18 mouse cellular contexts compared by ENCODE assay signal in the genomic region with DNA sequence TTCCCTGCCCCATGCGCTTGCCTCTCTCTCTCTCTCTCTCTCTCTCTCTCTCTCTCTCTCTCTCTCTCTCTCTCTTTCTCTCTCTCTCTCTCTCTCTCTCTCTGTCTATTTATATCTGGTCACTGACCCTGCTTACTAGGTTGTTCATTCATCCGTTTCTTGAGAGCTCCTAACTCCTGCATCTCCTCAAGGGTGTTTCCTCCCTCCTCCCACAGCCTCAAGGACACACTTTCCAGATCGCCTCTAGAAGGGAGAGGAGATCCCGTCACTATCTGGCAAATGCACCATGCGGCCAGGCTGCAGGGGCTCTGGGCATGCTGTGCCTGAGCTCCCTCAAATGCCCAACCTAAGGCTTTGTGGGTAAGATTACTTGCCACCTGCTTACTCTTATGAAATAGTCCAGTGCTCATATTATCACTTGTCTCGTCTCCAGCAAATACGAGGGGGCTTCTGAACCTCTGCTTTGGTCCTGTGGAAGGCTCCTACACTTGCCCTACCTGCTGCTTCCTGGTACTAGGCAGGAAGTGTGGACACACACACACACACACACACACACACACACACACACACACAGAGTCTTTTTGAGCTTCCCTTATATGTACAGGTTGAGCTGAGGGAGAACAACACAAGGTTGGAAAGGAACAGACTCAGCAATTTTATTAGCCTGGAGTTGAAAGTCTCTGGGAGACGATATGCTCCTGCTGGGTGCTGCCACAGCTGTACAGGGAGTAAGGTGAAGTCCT. TPM values are rescaled to one million over a fixed set of nuclear protein-coding genes. Genes with fewer than 3 reads are reported as not detected.
A peak's percentile ranks its signal among the peaks of the same experiment; 100 is the strongest.
DNase-seq lines count a peak whose midpoint lies in the region; ATAC-seq and TF ChIP-seq lines count a peak whose summit lies in the region.
"Had no signal": no experiment of that assay in that cellular context is flagged by ENCODE, and none has a peak within 500 bp of the region (broad histone marks: within the 10 kb centered on the region; RNA-seq: fewer than 3 reads in every experiment).

No protein-coding gene starts in this region.

- H3K4me2 ChIP-seq in kidney, embryonic 14.5 days (replicated peaks; ENCODE audit: low read depth, low read length): no peak overlapping the region
- H3K4me2 ChIP-seq in stomach, postnatal 0 days (replicated peaks; ENCODE audit: low read depth): peak overlapping the region; percentile 29; the same call in 1 of the 2 replicates
- H3K4me2 ChIP-seq: embryonic facial prominence, embryonic 12.5 days; forebrain, embryonic 13.5 days; midbrain, embryonic 12.5 days; neural tube, embryonic 12.5 days had no signal

- no peaks in the 10 kb centered on the region for H3K36me3 ChIP-seq in kidney, embryonic 14.5 days (ENCODE audit: control insufficient read depth, insufficient read depth, low read length)
- H3K36me3 ChIP-seq in stomach, postnatal 0 days (ENCODE audit: control insufficient read depth, insufficient read depth, low read length): peaks cover 2% of the 10 kb centered on the region; the same call in 1 of the 2 replicates

- no peak overlapping the region for H3K4me3 ChIP-seq in kidney, embryonic 14.5 days (ENCODE audit: low read length)
- H3K4me3 ChIP-seq in stomach, postnatal 0 days (ENCODE audit: low read depth, low read length): no peak overlapping the region
- H3K4me3 ChIP-seq: embryonic facial prominence, embryonic 12.5 days; forebrain, embryonic 13.5 days; midbrain, embryonic 12.5 days; neural tube, embryonic 12.5 days had no signal

- H3K9me3 ChIP-seq in kidney, embryonic 14.5 days (ENCODE audit: control insufficient read depth, low read length): no peaks in the 10 kb centered on the region
- no peaks in the 10 kb centered on the region for H3K9me3 ChIP-seq in stomach, postnatal 0 days (ENCODE audit: control insufficient read depth, low read length)
- H3K9me3 ChIP-seq: embryonic facial prominence, embryonic 12.5 days; forebrain, embryonic 13.5 days; midbrain, embryonic 12.5 days; neural tube, embryonic 12.5 days had no signal

- no peak for TF ChIP-seq CTCF in stomach, postnatal 0 days (IDR thresholded peaks at IDR 0.05; ENCODE audit: low read depth)

- peak; percentile 25 to 30 for DNase-seq in cerebellum, postnatal 25 days
- no peak for DNase-seq in cerebellum, adult 8-10 months
- DNase-seq in kidney, adult 11 months: peak; percentile 54
- no peak for DNase-seq in kidney, postnatal 10 days
- no peak for DNase-seq in stomach, postnatal 0 days (ENCODE audit: low spot score)
- no peak for DNase-seq in gastrocnemius, postnatal 36 days
- DNase-seq in adrenal gland, adult 2 months: no peak
- DNase-seq: B cell, adult 2 months; retina, postnatal 1 day had no signal

- no peak for TF ChIP-seq EP300 in stomach, postnatal 0 days (optimal IDR thresholded peaks at IDR 0.05)

- ATAC-seq in kidney, embryonic 14.5 days (ENCODE audit: low FRiP score, low TSS enrichment): no peak
- ATAC-seq in stomach, postnatal 0 days (ENCODE audit: low FRiP score, low TSS enrichment): no peak
- ATAC-seq: forebrain, embryonic 13.5 days had no signal

- WGBS in kidney, embryonic 14.5 days: 68% methylated on average over 8 of the region's 8 CpGs
- 50% methylated on average over 8 of the region's 8 CpGs for WGBS in stomach, postnatal 0 days

- H3K27ac ChIP-seq in kidney, embryonic 14.5 days (ENCODE audit: low read depth, low read length): peak overlapping the region; percentile 51; the same call in 1 of the 2 replicates
- peak overlapping the region; percentile 70; the same call in 1 of the 2 replicates for H3K27ac ChIP-seq in stomach, postnatal 0 days (replicated peaks)
- H3K27ac ChIP-seq: embryonic facial prominence, embryonic 12.5 days; forebrain, embryonic 13.5 days; midbrain, embryonic 12.5 days; neural tube, embryonic 12.5 days had no signal

- H3K27me3 ChIP-seq in kidney, embryonic 14.5 days (ENCODE audit: control insufficient read depth, insufficient read depth, low read length): no peaks in the 10 kb centered on the region
- no peaks in the 10 kb centered on the region for H3K27me3 ChIP-seq in stomach, postnatal 0 days (ENCODE audit: control insufficient read depth, insufficient read depth, low read length)
- H3K27me3 ChIP-seq: embryonic facial prominence, embryonic 12.5 days; forebrain, embryonic 13.5 days; midbrain, embryonic 12.5 days; neural tube, embryonic 12.5 days had no signal

- intact Hi-C loops in gastrocnemius, postnatal 36 days (cut with DNase I): no loop called here

- no peak overlapping the region for H3K9ac ChIP-seq in kidney, embryonic 14.5 days (ENCODE audit: low read depth, low read length)
- peak overlapping the region; percentile 13; the same call in 1 of the 2 replicates for H3K9ac ChIP-seq in stomach, postnatal 0 days (ENCODE audit: low read length)
- H3K9ac ChIP-seq: embryonic facial prominence, embryonic 12.5 days; forebrain, embryonic 13.5 days; midbrain, embryonic 12.5 days; neural tube, embryonic 12.5 days had no signal

- H3K4me1 ChIP-seq in kidney, embryonic 14.5 days (ENCODE audit: control insufficient read depth, insufficient read depth, low read length): peaks cover 30% of the 10 kb centered on the region; the same call in 1 of the 2 replicates
- 0 out of 2 replicates have a peak, but pooled peaks cover 3% of the 10 kb centered on the region for H3K4me1 ChIP-seq in stomach, postnatal 0 days (replicated peaks; ENCODE audit: control insufficient read depth, insufficient read depth)
- H3K4me1 ChIP-seq: midbrain, embryonic 12.5 days had no signal

RNA-seq across cellular contexts. Expression of gene Rarres2, which starts 3.4 kb away (rescaled TPM):
- 44.2 and 59.0 TPM in 2 replicates for polyA plus RNA-seq in kidney, embryonic 14.5 days (2014; fragmentation: Nextera tagmentation; extraction: Ambion mirVana)
- polyA plus RNA-seq in stomach, postnatal 0 days (2015; fragmentation: Nextera tagmentation; extraction: Ambion mirVana): 273 and 283 TPM in 2 replicates
- 10 to 100 TPM; 15.5 to 19.0 TPM for total RNA-seq in gastrocnemius, postnatal 36 days (2021)
- total RNA-seq in adrenal gland, adult 2 months (2021): 100 to 1,000 TPM in 1 of 2 experiments, 10 to 100 TPM in 1; 73.4 to 101 TPM
- 29.3 and 41.8 TPM in 2 replicates for polyA plus RNA-seq in adrenal gland, adult 2 months (2012; rRNA removed)

RNA-seq across cellular contexts. Expression of gene Lrrc61, which starts 14.6 kb away (rescaled TPM):
- polyA plus RNA-seq in kidney, embryonic 14.5 days (2014; fragmentation: Nextera tagmentation; extraction: Ambion mirVana): 4.4 and 9.7 TPM in 2 replicates
- 3.9 and 5.6 TPM in 2 replicates for polyA plus RNA-seq in stomach, postnatal 0 days (2015; fragmentation: Nextera tagmentation; extraction: Ambion mirVana)
- 10 to 100 TPM; 13.9 to 17.1 TPM for total RNA-seq in gastrocnemius, postnatal 36 days (2021)
- 10 to 100 TPM; 30.8 to 45.1 TPM for total RNA-seq in adrenal gland, adult 2 months (2021)
- polyA plus RNA-seq in adrenal gland, adult 2 months (2012; rRNA removed): 32.4 and 33.3 TPM in 2 replicates

RNA-seq across cellular contexts. Expression of gene Gm45021, which starts 20.2 kb away (rescaled TPM):
- polyA plus RNA-seq in kidney, embryonic 14.5 days (2014; fragmentation: Nextera tagmentation; extraction: Ambion mirVana): not detected in 2 replicates
- polyA plus RNA-seq in stomach, postnatal 0 days (2015; fragmentation: Nextera tagmentation; extraction: Ambion mirVana): not detected in 2 replicates
- not detected for total RNA-seq in gastrocnemius, postnatal 36 days (2021)
- total RNA-seq in adrenal gland, adult 2 months (2021): not detected
- polyA plus RNA-seq in adrenal gland, adult 2 months (2012; rRNA removed): not detected in 2 replicates
- total RNA-seq: adrenal gland, adult 18-20 months; gastrocnemius, postnatal 14 days; left cerebral cortex, adult 8-10 months had no signal
- polyA plus RNA-seq: embryonic facial prominence, embryonic 12.5 days; forebrain, embryonic 13.5 days; midbrain, embryonic 12.5 days; neural tube, embryonic 12.5 days; spleen, adult 2 months had no signal

RNA-seq across cellular contexts. Expression of gene Repin1, which starts 24.4 kb away (rescaled TPM):
- polyA plus RNA-seq in kidney, embryonic 14.5 days (2014; fragmentation: Nextera tagmentation; extraction: Ambion mirVana): 32.6 and 47.0 TPM in 2 replicates
- polyA plus RNA-seq in stomach, postnatal 0 days (2015; fragmentation: Nextera tagmentation; extraction: Ambion mirVana): 11.6 and 12.9 TPM in 2 replicates
- total RNA-seq in gastrocnemius, postnatal 36 days (2021): 10 to 100 TPM; 19.4 to 29.3 TPM
- total RNA-seq in adrenal gland, adult 2 months (2021): 10 to 100 TPM; 55.6 to 67.5 TPM
- polyA plus RNA-seq in adrenal gland, adult 2 months (2012; rRNA removed): 127 and 152 TPM in 2 replicates

RNA-seq across cellular contexts. Expression of gene Gm44965, which starts 24.5 kb away (rescaled TPM):
- 0.77 TPM in 1 of 2 replicates, not detected in the other for polyA plus RNA-seq in kidney, embryonic 14.5 days (2014; fragmentation: Nextera tagmentation; extraction: Ambion mirVana)
- polyA plus RNA-seq in stomach, postnatal 0 days (2015; fragmentation: Nextera tagmentation; extraction: Ambion mirVana): not detected in 2 replicates
- total RNA-seq in gastrocnemius, postnatal 36 days (2021): 1 to 10 TPM in 1 of 2 experiments, not detected in 1; 2.1 TPM
- not detected for total RNA-seq in adrenal gland, adult 2 months (2021)
- polyA plus RNA-seq in adrenal gland, adult 2 months (2012; rRNA removed): not detected in 2 replicates
- total RNA-seq: adrenal gland, adult 18-20 months had no signal
- polyA plus RNA-seq: embryonic facial prominence, embryonic 12.5 days; forebrain, embryonic 13.5 days; neural tube, embryonic 12.5 days; spleen, adult 2 months had no signal

Comparison
In these comparisons a context has a peak if more than half of its experiments do, and no peak if none do; other contexts are left out.
1. DNase-seq: peak in cerebellum, postnatal 25 days (2 of 2) and kidney, adult 11 months (single experiment); none in cerebellum, adult 8-10 months (single experiment), kidney, postnatal 10 days (single experiment), stomach, postnatal 0 days (single experiment), gastrocnemius, postnatal 36 days (0 of 2) and adrenal gland, adult 2 months (single experiment).